Mouse (Mus musculus) liver, embryonic 14.5 days (tissue): ENCODE measurements around the gene Gm10330. TPM values are rescaled to one million over a fixed set of nuclear protein-coding genes. Genes with fewer than 3 reads are reported as not detected.
"Not testable (repeated sequence)": the region's sequence is repeated elsewhere in the genome, so short reads cannot be mapped to it uniquely, and the experiment has no call there.

Experiments
- ATAC-seq: fragments of 200-750 bp; cut with Nextera tagmentation; 2 replicates; pipeline ENCODE4 v1.8.0; 2017; ENCODE audit warnings: moderate number of reproducible peaks, mild to moderate bottlenecking, moderate library complexity; ENCODE audit not compliant: insufficient read depth
- DNase-seq, 3 experiments: peaks; one replicate each; pipeline ENCODE4 v3.0.0-alpha.2; 2012 to 2013; ENCODE audit warnings: low read depth in 3 of 3, low spot score in 3 of 3
- H3K27ac ChIP-seq: fragments of 300-500 bp; sonication (generic); 2 replicates; pipeline ENCODE4 v1.5.1; 2014; ENCODE audit warnings: moderate library complexity, mild to moderate bottlenecking, control low read depth, inconsistent platforms
- H3K27me3 ChIP-seq: fragments of 300-500 bp; sonication (generic); 2 replicates; pipeline ENCODE4 v1.6.1; 2014; ENCODE audit warnings: mild to moderate bottlenecking, low read length, moderate library complexity; ENCODE audit not compliant: control insufficient read depth, insufficient read depth
- H3K36me3 ChIP-seq: fragments of 300-500 bp; sonication (generic); replicated peaks from 2 replicates; pipeline ENCODE4 v1.6.1; 2014; ENCODE audit warnings: low read depth; ENCODE audit not compliant: control insufficient read depth, insufficient read depth
- H3K4me1 ChIP-seq, 2 experiments: fragments of 200-500 bp in 1 of 2; fragments of 300-500 bp in 1 of 2; sonication (generic) in 1 of 2; replicated peaks; 2 replicates each; pipeline ENCODE4 v1.6.1; 2012 to 2014; ENCODE audit warnings: antibody characterized with exemption in 1 of 2, inconsistent platforms in 1 of 2, low read length in 1 of 2; ENCODE audit not compliant: control insufficient read depth in 2 of 2, insufficient read depth in 2 of 2
- H3K4me2 ChIP-seq: fragments of 300-500 bp; sonication (generic); 2 replicates; pipeline ENCODE4 v1.6.1; 2014; ENCODE audit warnings: low read depth, mild to moderate bottlenecking, control low read depth, moderate library complexity
- H3K4me3 ChIP-seq, 2 experiments: fragments of 200-500 bp in 1 of 2; fragments of 300-500 bp in 1 of 2; sonication (generic) in 1 of 2; 2 replicates each; pipeline ENCODE4 v1.5.1; 2012 to 2014; ENCODE audit warnings: low read depth in 2 of 2, low read length in 2 of 2, mild to moderate bottlenecking in 2 of 2, control low read depth in 1 of 2, inconsistent platforms in 1 of 2, moderate library complexity in 1 of 2; ENCODE audit not compliant: insufficient read depth in 1 of 2
- H3K9ac ChIP-seq: fragments of 300-500 bp; sonication (generic); replicated peaks from 2 replicates; pipeline ENCODE4 v1.6.1; 2014; ENCODE audit warnings: mild to moderate bottlenecking, control low read depth, moderate library complexity
- H3K9me3 ChIP-seq: fragments of 300-500 bp; sonication (generic); 2 replicates; pipeline ENCODE4 v1.6.1; 2016; ENCODE audit warnings: low read length, mixed read lengths; ENCODE audit not compliant: control insufficient read depth
- WGBS: fragments of 180-500 bp; shearing (Covaris S2); extraction: QIAGEN DNeasy Blood & Tissue Kit; methylation state at CpG from one replicate; pipeline ENCODE4 v1.1.7; 2014; ENCODE audit not compliant: insufficient replicate concordance; 5-methylcytosine and 5-hydroxymethylcytosine counted together
- polyA plus RNA-seq, 2 experiments: library from polyadenylated mRNA; depleted of rRNA in 1 of 2; stranded (reverse) in 1 of 2; unstranded in 1 of 2; fragments of >200 nt; fragmentation: Nextera tagmentation in 1 of 2; extraction: Ambion mirVana in 1 of 2; gene quantifications; 2 replicates each; pipeline versions ENCODE4 v1.2.1 to v1.2.3; 2012 to 2014

Gm10330 gene
- polyA plus RNA-seq (2012; rRNA removed) (0.03 TPM in 1 of 2 replicates, not detected in the other), polyA plus RNA-seq (2014; fragmentation: Nextera tagmentation; extraction: Ambion mirVana) (not detected in 2 replicates)

- H3K4me3 ChIP-seq, H3K4me2 ChIP-seq, DNase-seq, H3K27ac ChIP-seq, H3K4me1 ChIP-seq, H3K36me3 ChIP-seq, ATAC-seq, H3K9ac ChIP-seq, H3K9me3 ChIP-seq, H3K27me3 ChIP-seq: not testable (repeated sequence)
- 75% methylated on average over 1 of the region's 1 CpGs for WGBS
Observed at GRCm38 (mm10) chr12:23780165-23780564, at the start of gene Gm10330. Gene Gm10330, minus strand, starts transcription at chr12:23780265.

GRCm38 (mm10) chr12:23800776-23801175 lies 20.7 kb upstream of the Gm10330 start:
- not testable (repeated sequence) for H3K9ac ChIP-seq, H3K36me3 ChIP-seq, H3K27me3 ChIP-seq, H3K4me2 ChIP-seq, H3K4me1 ChIP-seq, H3K27ac ChIP-seq, DNase-seq, H3K9me3 ChIP-seq, ATAC-seq, H3K4me3 ChIP-seq
- WGBS: 9% methylated on average over 40 of the region's 43 CpGs

GRCm38 (mm10) chr12:23800366-23800765 lies 20.3 kb upstream of the Gm10330 start:
- WGBS: 6% methylated on average over 24 of the region's 48 CpGs
- H3K9me3 ChIP-seq, H3K9ac ChIP-seq, DNase-seq, H3K27me3 ChIP-seq, H3K27ac ChIP-seq, ATAC-seq, H3K36me3 ChIP-seq, H3K4me2 ChIP-seq, H3K4me3 ChIP-seq, H3K4me1 ChIP-seq: not testable (repeated sequence)
